Mouse (Mus musculus): ENCODE measurements around the gene Gls2. TPM values are rescaled to one million over a fixed set of nuclear protein-coding genes. Genes with fewer than 3 reads are reported as not detected.

Gls2 gene
- polyA plus RNA-seq, 1 experiment: 2.8 TPM

DNA sequence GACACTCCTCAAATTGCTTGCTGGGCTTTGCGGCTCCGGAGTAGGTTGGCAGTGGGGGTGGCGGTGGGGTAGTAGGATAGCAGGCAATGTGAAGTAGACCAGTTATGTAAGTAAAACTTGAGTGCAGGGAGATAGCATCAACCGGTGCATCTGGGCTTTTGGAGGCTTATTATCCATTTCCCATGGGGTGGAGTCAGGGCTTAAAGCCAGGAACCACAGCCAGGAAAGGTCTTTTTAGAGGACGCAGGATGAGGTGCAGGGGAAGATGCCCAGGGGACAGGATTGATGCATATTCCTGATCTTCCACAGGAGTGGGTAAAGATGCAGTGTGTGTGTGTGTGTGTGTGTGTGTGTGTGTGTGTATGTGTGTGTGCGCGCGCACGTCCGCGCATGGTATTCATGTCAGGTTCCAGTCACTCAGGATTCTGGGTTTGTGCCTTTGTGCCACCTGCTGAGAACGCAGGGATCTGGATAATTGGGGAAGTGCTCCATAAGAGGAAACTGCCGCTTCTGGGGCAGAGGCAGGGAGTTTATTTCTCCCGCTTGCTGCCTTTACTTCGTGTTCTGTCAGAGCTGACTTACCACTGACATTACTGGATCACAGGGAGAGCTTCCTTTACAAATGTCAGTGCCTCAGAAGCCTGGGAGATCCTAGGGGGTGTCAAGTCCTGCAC lies 43.7 kb downstream of the Gls2 start:
- no peaks in the 10 kb centered on the region for H3K27me3 ChIP-seq (ENCODE audit: control insufficient read depth, insufficient read depth, insufficient read length)
- H3ac ChIP-seq (ENCODE audit: control insufficient read depth, insufficient read length, low read depth): no peak overlapping the region
- no peak for TF ChIP-seq CTCF (IDR thresholded peaks at IDR 0.05; ENCODE audit: control insufficient read depth, insufficient read depth, insufficient read length)
- TF ChIP-seq MYOD1 (IDR thresholded peaks at IDR 0.05; ENCODE audit: control insufficient read depth, insufficient read length, low read depth): no peak
- no peak for TF ChIP-seq MAX (IDR thresholded peaks at IDR 0.05)
- TF ChIP-seq CEBPB (IDR thresholded peaks at IDR 0.05; ENCODE audit: low read depth): no peak
- TF ChIP-seq MYOG (IDR thresholded peaks at IDR 0.05; ENCODE audit: control insufficient read depth, extremely low read depth, insufficient read length): no peak
- no peak for TF ChIP-seq FOSL1 (IDR thresholded peaks at IDR 0.05; ENCODE audit: insufficient read depth, low read length, poor library complexity, severe bottlenecking)
- no peak for TF ChIP-seq USF1 (IDR thresholded peaks at IDR 0.05; ENCODE audit: low read depth)
- no peak overlapping the region for H3K4me3 ChIP-seq (ENCODE audit: insufficient read depth, poor library complexity, severe bottlenecking)
- H3K79me3 ChIP-seq (ENCODE audit: low read depth): peaks cover 2% of the 10 kb centered on the region
- H3K36me3 ChIP-seq (ENCODE audit: control insufficient read depth, insufficient read depth): peaks cover 30% of the 10 kb centered on the region
- peaks cover 14% of the 10 kb centered on the region for H3K79me2 ChIP-seq (ENCODE audit: control insufficient read depth, insufficient read depth)

DNA sequence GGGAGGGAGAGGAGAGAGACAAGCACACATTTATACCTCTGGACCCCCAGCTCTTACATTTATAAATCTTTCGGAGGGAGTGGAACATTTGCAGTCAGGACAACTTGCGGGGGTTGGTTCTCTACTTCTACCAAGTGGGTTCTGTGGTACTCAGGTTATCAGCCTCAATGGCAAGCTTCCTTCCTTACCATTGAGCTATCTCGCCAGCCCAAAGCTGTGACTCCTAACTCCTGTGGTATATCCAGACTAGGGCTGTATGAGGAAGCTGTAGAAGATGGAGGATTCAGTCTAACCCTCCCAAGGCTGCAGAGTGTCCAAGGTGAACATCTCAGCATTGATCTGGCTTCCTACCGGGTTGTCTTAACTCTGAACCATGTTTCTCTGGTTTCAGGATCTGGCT lies 44.9 kb downstream of the Gls2 start:
- no peak overlapping the region for H3K4me3 ChIP-seq (ENCODE audit: insufficient read depth, poor library complexity, severe bottlenecking)
- TF ChIP-seq MYOD1 (IDR thresholded peaks at IDR 0.05; ENCODE audit: control insufficient read depth, insufficient read length, low read depth) (no peak), USF1 (IDR thresholded peaks at IDR 0.05; ENCODE audit: low read depth) (no peak), FOSL1 (IDR thresholded peaks at IDR 0.05; ENCODE audit: insufficient read depth, low read length, poor library complexity, severe bottlenecking) (no peak), CEBPB (IDR thresholded peaks at IDR 0.05; ENCODE audit: low read depth) (no peak), MYOG (IDR thresholded peaks at IDR 0.05; ENCODE audit: control insufficient read depth, extremely low read depth, insufficient read length) (no peak), MAX (IDR thresholded peaks at IDR 0.05) (no peak), CTCF (IDR thresholded peaks at IDR 0.05; ENCODE audit: control insufficient read depth, insufficient read depth, insufficient read length) (no peak)
- H3K79me2 ChIP-seq (ENCODE audit: control insufficient read depth, insufficient read depth): peaks cover 5% of the 10 kb centered on the region
- no peak overlapping the region for H3ac ChIP-seq (ENCODE audit: control insufficient read depth, insufficient read length, low read depth)
- peaks cover 38% of the 10 kb centered on the region for H3K36me3 ChIP-seq (ENCODE audit: control insufficient read depth, insufficient read depth)
- peaks cover 2% of the 10 kb centered on the region for H3K79me3 ChIP-seq (ENCODE audit: low read depth)
- no peaks in the 10 kb centered on the region for H3K27me3 ChIP-seq (ENCODE audit: control insufficient read depth, insufficient read depth, insufficient read length)

- H3K79me3 ChIP-seq (ENCODE audit: low read depth): peaks cover 2% of the 10 kb centered on the region
- no peak overlapping the region for H3K4me3 ChIP-seq (ENCODE audit: insufficient read depth, poor library complexity, severe bottlenecking)
- TF ChIP-seq USF1 (IDR thresholded peaks at IDR 0.05; ENCODE audit: low read depth): no peak
- no peak for TF ChIP-seq MYOD1 (IDR thresholded peaks at IDR 0.05; ENCODE audit: control insufficient read depth, insufficient read length, low read depth)
- no peak for TF ChIP-seq CTCF (IDR thresholded peaks at IDR 0.05; ENCODE audit: control insufficient read depth, insufficient read depth, insufficient read length)
- no peak for TF ChIP-seq FOSL1 (IDR thresholded peaks at IDR 0.05; ENCODE audit: insufficient read depth, low read length, poor library complexity, severe bottlenecking)
- TF ChIP-seq CEBPB (IDR thresholded peaks at IDR 0.05; ENCODE audit: low read depth): no peak
- no peak for TF ChIP-seq MYOG (IDR thresholded peaks at IDR 0.05; ENCODE audit: control insufficient read depth, extremely low read depth, insufficient read length)
- no peak for TF ChIP-seq MAX (IDR thresholded peaks at IDR 0.05)
- peaks cover 41% of the 10 kb centered on the region for H3K36me3 ChIP-seq (ENCODE audit: control insufficient read depth, insufficient read depth)
- H3K27me3 ChIP-seq (ENCODE audit: control insufficient read depth, insufficient read depth, insufficient read length): no peaks in the 10 kb centered on the region
- no peak overlapping the region for H3ac ChIP-seq (ENCODE audit: control insufficient read depth, insufficient read length, low read depth)
- H3K79me2 ChIP-seq (ENCODE audit: control insufficient read depth, insufficient read depth): no peaks in the 10 kb centered on the region
Measured at GRCm38 (mm10) chr10:128240131-128240530, 45.9 kb downstream of the Gls2 start.

GRCm38 (mm10) chr10:128243252-128243651 lies 49.0 kb downstream of the Gls2 start:
- H3K36me3 ChIP-seq (ENCODE audit: control insufficient read depth, insufficient read depth): peaks cover 67% of the 10 kb centered on the region
- TF ChIP-seq MYOG (IDR thresholded peaks at IDR 0.05; ENCODE audit: control insufficient read depth, extremely low read depth, insufficient read length): no peak
- no peak for TF ChIP-seq CTCF (IDR thresholded peaks at IDR 0.05; ENCODE audit: control insufficient read depth, insufficient read depth, insufficient read length)
- TF ChIP-seq MAX (IDR thresholded peaks at IDR 0.05): no peak
- no peak for TF ChIP-seq CEBPB (IDR thresholded peaks at IDR 0.05; ENCODE audit: low read depth)
- TF ChIP-seq MYOD1 (IDR thresholded peaks at IDR 0.05; ENCODE audit: control insufficient read depth, insufficient read length, low read depth): no peak
- no peak for TF ChIP-seq FOSL1 (IDR thresholded peaks at IDR 0.05; ENCODE audit: insufficient read depth, low read length, poor library complexity, severe bottlenecking)
- TF ChIP-seq USF1 (IDR thresholded peaks at IDR 0.05; ENCODE audit: low read depth): no peak
- no peaks in the 10 kb centered on the region for H3K79me2 ChIP-seq (ENCODE audit: control insufficient read depth, insufficient read depth)

GRCm38 (mm10) chr10:128244121-128244520 lies 49.9 kb downstream of the Gls2 start:
- H3K79me3 ChIP-seq (ENCODE audit: low read depth): no peaks in the 10 kb centered on the region
- H3K79me2 ChIP-seq (ENCODE audit: control insufficient read depth, insufficient read depth): no peaks in the 10 kb centered on the region
- no peaks in the 10 kb centered on the region for H3K27me3 ChIP-seq (ENCODE audit: control insufficient read depth, insufficient read depth, insufficient read length)
- no peak overlapping the region for H3K4me3 ChIP-seq (ENCODE audit: insufficient read depth, poor library complexity, severe bottlenecking)
- H3ac ChIP-seq (ENCODE audit: control insufficient read depth, insufficient read length, low read depth): no peak overlapping the region
- TF ChIP-seq MAX (IDR thresholded peaks at IDR 0.05): no peak
- TF ChIP-seq CTCF (IDR thresholded peaks at IDR 0.05; ENCODE audit: control insufficient read depth, insufficient read depth, insufficient read length): no peak
- no peak for TF ChIP-seq CEBPB (IDR thresholded peaks at IDR 0.05; ENCODE audit: low read depth)
- TF ChIP-seq FOSL1 (IDR thresholded peaks at IDR 0.05; ENCODE audit: insufficient read depth, low read length, poor library complexity, severe bottlenecking): no peak
- no peak for TF ChIP-seq USF1 (IDR thresholded peaks at IDR 0.05; ENCODE audit: low read depth)
- TF ChIP-seq MYOD1 (IDR thresholded peaks at IDR 0.05; ENCODE audit: control insufficient read depth, insufficient read length, low read depth): no peak
- TF ChIP-seq MYOG (IDR thresholded peaks at IDR 0.05; ENCODE audit: control insufficient read depth, extremely low read depth, insufficient read length): no peak
- peaks cover 72% of the 10 kb centered on the region for H3K36me3 ChIP-seq (ENCODE audit: control insufficient read depth, insufficient read depth)

More at GRCm38 (mm10) chr10:128243252-128243651, 49.0 kb downstream of the Gls2 start:
- no peaks in the 10 kb centered on the region for H3K79me3 ChIP-seq (ENCODE audit: low read depth)
- H3K4me3 ChIP-seq (ENCODE audit: insufficient read depth, poor library complexity, severe bottlenecking): no peak overlapping the region
- no peaks in the 10 kb centered on the region for H3K27me3 ChIP-seq (ENCODE audit: control insufficient read depth, insufficient read depth, insufficient read length)
- no peak overlapping the region for H3ac ChIP-seq (ENCODE audit: control insufficient read depth, insufficient read length, low read depth)

All from C2C12 (cell line).